Mouse (Mus musculus) liver, embryonic 13.5 days (tissue): ENCODE measurements around the gene Zfp420. TPM values are rescaled to one million over a fixed set of nuclear protein-coding genes. Genes with fewer than 3 reads are reported as not detected.
"Not testable (repeated sequence)": the region's sequence is repeated elsewhere in the genome, so short reads cannot be mapped to it uniquely, and the experiment has no call there.

ENCODE experiments used
- ATAC-seq: fragments of 200-750 bp; cut with Nextera tagmentation; 2 replicates; pipeline ENCODE4 v1.8.0; 2017; ENCODE audit warnings: low read depth, mild to moderate bottlenecking, moderate number of reproducible peaks, moderate library complexity
- DNase-seq: peaks from one replicate; pipeline ENCODE4 v3.0.0; 2022
- H3K27ac ChIP-seq: fragments of 300-500 bp; sonication (generic); 2 replicates; pipeline ENCODE4 v1.5.1; 2015; ENCODE audit warnings: moderate library complexity, mild to moderate bottlenecking, inconsistent platforms
- H3K27me3 ChIP-seq: fragments of 300-500 bp; sonication (generic); 2 replicates; pipeline ENCODE4 v1.6.1; 2015; ENCODE audit warnings: mild to moderate bottlenecking, inconsistent platforms
- H3K36me3 ChIP-seq: fragments of 300-500 bp; sonication (generic); 2 replicates; pipeline ENCODE4 v1.6.1; 2015; ENCODE audit warnings: mild to moderate bottlenecking, inconsistent platforms
- H3K4me1 ChIP-seq: fragments of 300-500 bp; sonication (generic); replicated peaks from 2 replicates; pipeline ENCODE4 v1.6.1; 2015; ENCODE audit warnings: inconsistent platforms
- H3K4me2 ChIP-seq: fragments of 300-500 bp; sonication (generic); 2 replicates; pipeline ENCODE4 v1.6.1; 2015; ENCODE audit warnings: inconsistent platforms, mild to moderate bottlenecking, moderate library complexity
- H3K4me3 ChIP-seq: fragments of 300-500 bp; sonication (generic); replicated peaks from 2 replicates; pipeline ENCODE4 v1.5.1; 2015; ENCODE audit warnings: mild to moderate bottlenecking, inconsistent platforms
- H3K9ac ChIP-seq: fragments of 300-500 bp; sonication (generic); 2 replicates; pipeline ENCODE4 v1.6.1; 2015; ENCODE audit warnings: mild to moderate bottlenecking, inconsistent platforms
- H3K9me3 ChIP-seq: fragments of 300-500 bp; sonication (generic); replicated peaks from 2 replicates; pipeline ENCODE4 v1.6.1; 2016; ENCODE audit warnings: inconsistent platforms
- WGBS: fragments of 180-500 bp; shearing (Covaris S2); methylation state at CpG from one replicate; pipeline ENCODE4 v1.1.7; 2015; ENCODE audit not compliant: insufficient replicate concordance; 5-methylcytosine and 5-hydroxymethylcytosine counted together
- polyA plus RNA-seq: library from polyadenylated mRNA; unstranded; fragments of >200 nt; fragmentation: Nextera tagmentation; extraction: Ambion mirVana; gene quantifications from 2 replicates; pipeline ENCODE4 v1.2.1, GENCODE M21; 2015

Gene Zfp420
- polyA plus RNA-seq, 1 experiment from 2014 or later, result 1.3 TPM

GRCm38 (mm10) chr7:29842105-29842504 lies 17.7 kb upstream of the Zfp420 start:
- H3K27me3 ChIP-seq, result no peaks in the 10 kb centered on the region
- no peak for ATAC-seq
- no peaks in the 10 kb centered on the region for H3K9me3 ChIP-seq
- 94% methylated on average over 1 of the region's 1 CpGs for WGBS
- DNase-seq, result no peak
- H3K4me2 ChIP-seq, result no peak overlapping the region
- no peak overlapping the region for H3K27ac ChIP-seq
- no peak overlapping the region for H3K9ac ChIP-seq
- H3K4me3 ChIP-seq, result no peak overlapping the region
- H3K4me1 ChIP-seq, result no peaks in the 10 kb centered on the region
- H3K36me3 ChIP-seq, result peaks cover 16% of the 10 kb centered on the region

- WGBS, result 77% methylated on average over 5 of the region's 5 CpGs
Measured at GRCm38 (mm10) chr7:29844616-29845015, 15.2 kb upstream of the Zfp420 start.

GRCm38 (mm10) chr7:29852831-29853218 lies 7.0 kb upstream of the Zfp420 start:
- DNase-seq (no peak), ATAC-seq (no peak)
- Histone ChIP-seq H3K4me3 (peak overlapping the region; percentile 68), H3K36me3 (no peaks in the 10 kb centered on the region), H3K9me3 (no peaks in the 10 kb centered on the region), H3K4me1 (peaks cover 11% of the 10 kb centered on the region), H3K27ac (no peak overlapping the region), H3K27me3 (no peaks in the 10 kb centered on the region), H3K9ac (peak overlapping the region; percentile 68), H3K4me2 (peak overlapping the region; percentile 82)
- WGBS, result 49% methylated on average over 9 of the region's 9 CpGs

More at GRCm38 (mm10) chr7:29844616-29845015, 15.2 kb upstream of the Zfp420 start:
- DNase-seq, result no peak
- Histone ChIP-seq H3K4me3 (no peak overlapping the region), H3K27ac (no peak overlapping the region), H3K4me1 (no peaks in the 10 kb centered on the region), H3K4me2 (no peak overlapping the region), H3K9ac (no peak overlapping the region), H3K9me3 (no peaks in the 10 kb centered on the region), H3K27me3 (no peaks in the 10 kb centered on the region), H3K36me3 (peaks cover 16% of the 10 kb centered on the region)
- ATAC-seq, result no peak

- H3K9me3 ChIP-seq, result no peaks in the 10 kb centered on the region
- no peak within 1 kb of the TSS for H3K27ac ChIP-seq
- peak within 1 kb of the TSS; percentile 82 for H3K4me2 ChIP-seq
- ATAC-seq (peak; percentile 93), DNase-seq (peak; percentile 69)
- H3K27me3 ChIP-seq, result no peaks in the 10 kb centered on the region
- H3K36me3 ChIP-seq, result no peaks in the 10 kb centered on the region
- H3K4me3 ChIP-seq, result peak within 1 kb of the TSS; percentile 68
- peaks cover 11% of the 10 kb centered on the region for H3K4me1 ChIP-seq
- WGBS, result 2% methylated on average over 21 of the region's 21 CpGs
- H3K9ac ChIP-seq, result peak within 1 kb of the TSS; percentile 68
Measured at GRCm38 (mm10) chr7:29853219-29853842, 6.4 kb upstream of the Zfp420 start, which contains the start of gene Zfp940. Gene Zfp940, minus strand, starts transcription at chr7:29853669.

- WGBS, result 76% methylated on average over 7 of the region's 7 CpGs
- Histone ChIP-seq H3K36me3 (peaks cover 4% of the 10 kb centered on the region; the same call in 1 of the 2 replicates), H3K9me3 (no peaks in the 10 kb centered on the region), H3K4me2 (no peak overlapping the region), H3K27ac (no peak overlapping the region), H3K4me1 (peaks cover 10% of the 10 kb centered on the region), H3K27me3 (no peaks in the 10 kb centered on the region), H3K9ac (no peak overlapping the region), H3K4me3 (no peak overlapping the region)
- DNase-seq (no peak), ATAC-seq (no peak)
Measured at GRCm38 (mm10) chr7:29861660-29862059, 1.9 kb downstream of the Zfp420 start.

- H3K9ac ChIP-seq, result no peak overlapping the region
- H3K27me3 ChIP-seq, result no peaks in the 10 kb centered on the region
- ATAC-seq (no peak), DNase-seq (no peak)
- peaks cover 26% of the 10 kb centered on the region for H3K36me3 ChIP-seq
- peaks cover 23% of the 10 kb centered on the region for H3K9me3 ChIP-seq
- no peaks in the 10 kb centered on the region for H3K4me1 ChIP-seq
- 78% methylated on average over 10 of the region's 10 CpGs for WGBS
- H3K4me3 ChIP-seq, result no peak overlapping the region
- H3K27ac ChIP-seq, result no peak overlapping the region
- H3K4me2 ChIP-seq, result no peak overlapping the region
Measured at GRCm38 (mm10) chr7:29874256-29874655, 14.5 kb downstream of the Zfp420 start.

DNA sequence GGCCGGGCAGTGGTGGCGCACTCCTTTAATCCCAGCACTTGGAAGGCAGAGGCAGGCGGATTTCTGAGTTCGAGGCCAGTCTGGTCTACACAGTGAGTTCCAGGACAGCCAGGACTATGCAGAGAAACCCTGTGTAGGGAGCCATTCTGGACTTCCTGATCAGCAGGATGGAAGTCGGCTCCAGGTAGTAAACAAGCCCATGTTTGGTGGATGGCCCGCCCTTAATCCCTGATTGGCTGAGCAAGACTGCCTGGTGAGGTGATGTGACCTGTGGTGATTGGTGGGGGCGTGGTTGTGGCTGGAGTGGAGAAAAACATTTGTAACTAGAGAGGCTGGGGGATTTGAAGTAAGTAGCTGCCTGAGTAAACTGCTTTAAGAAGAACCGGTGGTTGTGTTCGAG lies 17.8 kb downstream of the Zfp420 start:
- not testable (repeated sequence) for ATAC-seq, H3K27ac ChIP-seq, H3K4me1 ChIP-seq, H3K4me2 ChIP-seq, DNase-seq, H3K27me3 ChIP-seq, H3K9ac ChIP-seq, H3K4me3 ChIP-seq
- H3K9me3 ChIP-seq, result peaks cover 20% of the 10 kb centered on the region
- H3K36me3 ChIP-seq, result peaks cover 22% of the 10 kb centered on the region
- 76% methylated on average over 9 of the region's 9 CpGs for WGBS

DNA sequence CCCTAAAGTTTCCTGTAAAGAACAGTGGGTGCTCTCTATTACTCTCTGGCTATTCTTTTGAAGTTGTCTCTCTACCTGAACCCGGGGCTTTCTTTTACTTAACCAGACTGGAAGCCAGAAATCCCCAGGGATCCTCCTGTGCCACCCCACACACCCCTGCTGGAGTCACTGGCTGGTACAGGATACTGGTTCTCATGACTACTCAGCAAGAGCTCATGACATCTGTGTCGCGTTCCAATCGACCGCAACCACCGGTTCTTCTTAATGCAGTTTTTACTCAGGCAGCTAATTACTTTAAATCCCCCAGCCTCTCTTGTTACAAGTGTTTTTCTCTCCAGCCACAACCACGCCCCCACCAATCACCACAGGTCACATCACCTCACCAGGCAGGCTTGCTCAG lies 20.3 kb downstream of the Zfp420 start:
- 63% methylated on average over 7 of the region's 7 CpGs for WGBS
- ATAC-seq (no peak), DNase-seq (no peak)
- no peak overlapping the region for H3K4me2 ChIP-seq
- H3K36me3 ChIP-seq, result peaks cover 11% of the 10 kb centered on the region
- H3K9ac ChIP-seq, result no peak overlapping the region
- no peaks in the 10 kb centered on the region for H3K27me3 ChIP-seq
- peaks cover 28% of the 10 kb centered on the region for H3K9me3 ChIP-seq
- no peak overlapping the region for H3K27ac ChIP-seq
- H3K4me3 ChIP-seq, result no peak overlapping the region
- H3K4me1 ChIP-seq, result no peaks in the 10 kb centered on the region

- H3K9me3 ChIP-seq, result peaks cover 26% of the 10 kb centered on the region
- no peak for ATAC-seq
- 71% methylated on average over 7 of the region's 7 CpGs for WGBS
Measured at GRCm38 (mm10) chr7:29880916-29881315, 21.1 kb downstream of the Zfp420 start.

DNA sequence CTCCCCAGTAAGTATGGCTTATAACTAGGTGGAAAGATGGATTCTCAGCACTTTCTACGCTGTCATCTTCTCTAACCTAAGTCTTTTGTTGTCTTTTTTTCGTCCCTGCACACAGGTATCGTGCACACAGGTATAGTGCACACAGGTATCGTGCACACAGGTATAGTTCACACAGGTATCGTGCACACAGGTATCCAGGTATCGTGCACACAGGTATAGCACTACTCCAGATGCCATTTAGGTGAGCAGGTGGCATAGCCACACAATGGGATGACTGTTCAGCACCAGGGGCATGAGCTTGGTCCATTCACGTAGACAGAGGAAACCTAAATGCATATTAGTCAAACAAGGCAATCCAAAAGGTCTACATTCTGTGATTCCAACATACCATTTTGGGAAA lies 30.7 kb downstream of the Zfp420 start:
- ATAC-seq, result no peak
- no peak for DNase-seq
- H3K36me3 ChIP-seq, result peaks cover 39% of the 10 kb centered on the region
- H3K9ac ChIP-seq, result no peak overlapping the region
- no peaks in the 10 kb centered on the region for H3K27me3 ChIP-seq
- H3K9me3 ChIP-seq, result peaks cover 63% of the 10 kb centered on the region
- WGBS, result 79% methylated on average over 7 of the region's 7 CpGs
- no peaks in the 10 kb centered on the region for H3K4me1 ChIP-seq
- no peak overlapping the region for H3K4me3 ChIP-seq
- H3K4me2 ChIP-seq, result no peak overlapping the region
- H3K27ac ChIP-seq, result no peak overlapping the region

More at GRCm38 (mm10) chr7:29880916-29881315, 21.1 kb downstream of the Zfp420 start:
- H3K4me2 ChIP-seq, result no peak overlapping the region
- H3K4me1 ChIP-seq, result no peaks in the 10 kb centered on the region
- no peak for DNase-seq
- no peak overlapping the region for H3K27ac ChIP-seq
- no peak overlapping the region for H3K4me3 ChIP-seq
- peaks cover 4% of the 10 kb centered on the region; the same call in 1 of the 2 replicates for H3K36me3 ChIP-seq
- H3K9ac ChIP-seq, result no peak overlapping the region
- no peaks in the 10 kb centered on the region for H3K27me3 ChIP-seq

- no peak for ATAC-seq
- Histone ChIP-seq H3K4me1 (no peaks in the 10 kb centered on the region), H3K27me3 (no peaks in the 10 kb centered on the region), H3K9ac (no peak overlapping the region), H3K4me2 (no peak overlapping the region), H3K36me3 (peaks cover 60% of the 10 kb centered on the region), H3K9me3 (peaks cover 55% of the 10 kb centered on the region), H3K4me3 (no peak overlapping the region), H3K27ac (no peak overlapping the region)
- no peak for DNase-seq
- WGBS, result 81% methylated on average over 4 of the region's 4 CpGs
Measured at GRCm38 (mm10) chr7:29892756-29893155, 33.0 kb downstream of the Zfp420 start.

DNA sequence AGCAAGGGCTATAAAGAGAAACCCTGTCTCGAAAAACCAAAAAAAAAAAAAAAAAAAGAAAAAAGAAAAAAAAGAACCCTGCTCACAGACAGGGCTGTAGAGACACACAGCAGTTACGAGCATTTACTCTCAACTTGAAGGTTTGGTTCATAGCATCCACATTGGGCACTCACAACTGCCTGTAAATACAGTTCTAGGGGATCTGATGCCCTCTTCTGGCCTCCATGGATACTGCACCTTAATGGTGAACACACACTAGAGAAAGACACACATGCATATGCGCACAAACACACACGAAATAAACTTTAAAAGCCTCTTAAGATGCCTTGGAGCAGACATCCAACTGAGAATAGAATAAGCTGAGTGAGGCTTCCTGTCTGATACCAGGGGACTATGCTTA lies 38.6 kb downstream of the Zfp420 start:
- no peak for ATAC-seq
- Histone ChIP-seq H3K4me1 (no peaks in the 10 kb centered on the region), H3K9me3 (peaks cover 26% of the 10 kb centered on the region), H3K4me3 (no peak overlapping the region), H3K9ac (no peak overlapping the region), H3K36me3 (peaks cover 81% of the 10 kb centered on the region), H3K4me2 (no peak overlapping the region), H3K27me3 (no peaks in the 10 kb centered on the region), H3K27ac (no peak overlapping the region)
- DNase-seq, result no peak
- WGBS, result 78% methylated on average over 4 of the region's 4 CpGs
